Mouse (Mus musculus): ENCODE results near the gene Thap11.
A peak's percentile ranks its signal among the peaks of the same experiment; 100 is the strongest.
"Not testable (repeated sequence)": the region's sequence is repeated elsewhere in the genome, so short reads cannot be mapped to it uniquely, and the experiment has no call there.

Gene Thap11

GRCm38 (mm10) chr8:105812511-105812910 lies 42.4 kb upstream of the Thap11 start:
- H3K9me3 ChIP-seq (ENCODE audit: low read length): no peaks in the 10 kb centered on the region
- TF ChIP-seq NANOG (IDR thresholded peaks at IDR 0.05; ENCODE audit: borderline replicate concordance, low read length) (no peak), CTCF (conservative IDR thresholded peaks at IDR 0.05; ENCODE audit: low read length) (no peak), POU5F1 (IDR thresholded peaks at IDR 0.05; ENCODE audit: borderline replicate concordance, low read length) (no peak)
- H3K36me3 ChIP-seq (ENCODE audit: insufficient read depth, low read length): peaks cover 35% of the 10 kb centered on the region
- H3K27me3 ChIP-seq (ENCODE audit: insufficient read depth, low read length): no peaks in the 10 kb centered on the region
- peaks cover 5% of the 10 kb centered on the region; the same call in 1 of the 2 replicates for H3K4me1 ChIP-seq (replicated peaks; ENCODE audit: low read depth, low read length)
- H3K4me3 ChIP-seq (replicated peaks; ENCODE audit: low read length): no peak overlapping the region

DNA sequence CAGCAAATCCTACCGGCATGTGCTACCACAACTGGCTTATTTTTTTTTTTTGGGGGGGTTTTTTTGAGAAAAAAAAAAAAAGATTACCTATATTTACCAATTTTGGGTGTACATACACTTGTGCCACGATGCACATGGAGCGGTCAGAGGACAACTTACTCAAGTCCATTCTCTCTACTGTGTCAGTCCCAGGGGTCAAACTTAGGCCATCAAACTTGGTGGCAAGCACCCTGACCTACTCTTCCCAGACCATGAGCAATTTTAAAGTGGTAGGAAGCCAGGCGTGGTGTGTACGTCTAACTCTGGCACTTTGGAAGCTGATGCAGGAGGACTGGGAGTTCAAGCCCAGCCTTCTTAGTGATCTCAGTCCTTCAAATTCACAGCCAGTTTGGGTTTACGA lies 41.7 kb upstream of the Thap11 start:
- no peak overlapping the region for H3K4me3 ChIP-seq (replicated peaks; ENCODE audit: low read length)
- H3K9me3 ChIP-seq (ENCODE audit: low read length): no peaks in the 10 kb centered on the region
- peaks cover 5% of the 10 kb centered on the region; the same call in 1 of the 2 replicates for H3K4me1 ChIP-seq (replicated peaks; ENCODE audit: low read depth, low read length)
- no peaks in the 10 kb centered on the region for H3K27me3 ChIP-seq (ENCODE audit: insufficient read depth, low read length)
- no peak for TF ChIP-seq CTCF (conservative IDR thresholded peaks at IDR 0.05; ENCODE audit: low read length)
- TF ChIP-seq NANOG (IDR thresholded peaks at IDR 0.05; ENCODE audit: borderline replicate concordance, low read length): no peak
- no peak for TF ChIP-seq POU5F1 (IDR thresholded peaks at IDR 0.05; ENCODE audit: borderline replicate concordance, low read length)
- peaks cover 39% of the 10 kb centered on the region for H3K36me3 ChIP-seq (ENCODE audit: insufficient read depth, low read length)

DNA sequence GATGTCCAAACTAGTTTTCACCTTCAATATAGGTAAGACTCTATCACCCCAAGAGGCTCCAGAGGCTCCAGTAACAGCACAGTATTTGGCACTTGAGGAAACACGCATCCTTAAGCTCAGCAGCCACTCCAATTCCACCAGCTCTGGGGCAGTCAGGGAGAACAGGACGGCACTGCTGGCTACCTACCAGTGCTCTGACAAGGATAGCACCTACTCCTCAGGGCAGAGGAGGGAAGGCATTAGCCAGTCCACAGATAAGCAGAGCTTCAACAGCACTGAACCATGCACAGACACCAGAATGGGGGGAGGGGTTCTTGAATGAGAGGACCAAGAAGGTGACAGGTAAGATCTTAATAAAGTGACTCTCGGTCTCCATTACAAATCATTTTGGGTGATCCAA lies 35.3 kb upstream of the Thap11 start:
- peaks cover 9% of the 10 kb centered on the region for H3K4me1 ChIP-seq (replicated peaks; ENCODE audit: low read depth, low read length)
- no peaks in the 10 kb centered on the region for H3K9me3 ChIP-seq (ENCODE audit: low read length)
- H3K4me3 ChIP-seq (replicated peaks; ENCODE audit: low read length): no peak overlapping the region
- TF ChIP-seq CTCF (conservative IDR thresholded peaks at IDR 0.05; ENCODE audit: low read length) (no peak), NANOG (IDR thresholded peaks at IDR 0.05; ENCODE audit: borderline replicate concordance, low read length) (no peak), POU5F1 (IDR thresholded peaks at IDR 0.05; ENCODE audit: borderline replicate concordance, low read length) (no peak)
- peaks cover 59% of the 10 kb centered on the region for H3K36me3 ChIP-seq (ENCODE audit: insufficient read depth, low read length)
- H3K27me3 ChIP-seq (ENCODE audit: insufficient read depth, low read length): no peaks in the 10 kb centered on the region

- H3K9me3 ChIP-seq (ENCODE audit: low read length): no peaks in the 10 kb centered on the region
- peaks cover 21% of the 10 kb centered on the region for H3K4me1 ChIP-seq (replicated peaks; ENCODE audit: low read depth, low read length)
- peaks cover 65% of the 10 kb centered on the region for H3K36me3 ChIP-seq (ENCODE audit: insufficient read depth, low read length)
- TF ChIP-seq NANOG (IDR thresholded peaks at IDR 0.05; ENCODE audit: borderline replicate concordance, low read length): no peak
- TF ChIP-seq CTCF (conservative IDR thresholded peaks at IDR 0.05; ENCODE audit: low read length): no peak
- TF ChIP-seq POU5F1 (IDR thresholded peaks at IDR 0.05; ENCODE audit: borderline replicate concordance, low read length): no peak
- H3K4me3 ChIP-seq (replicated peaks; ENCODE audit: low read length): no peak overlapping the region
- H3K27me3 ChIP-seq (ENCODE audit: insufficient read depth, low read length): no peaks in the 10 kb centered on the region
These were observed 34.0 kb upstream of the Thap11 start for GRCm38 (mm10) chr8:105820925-105821324.

DNA sequence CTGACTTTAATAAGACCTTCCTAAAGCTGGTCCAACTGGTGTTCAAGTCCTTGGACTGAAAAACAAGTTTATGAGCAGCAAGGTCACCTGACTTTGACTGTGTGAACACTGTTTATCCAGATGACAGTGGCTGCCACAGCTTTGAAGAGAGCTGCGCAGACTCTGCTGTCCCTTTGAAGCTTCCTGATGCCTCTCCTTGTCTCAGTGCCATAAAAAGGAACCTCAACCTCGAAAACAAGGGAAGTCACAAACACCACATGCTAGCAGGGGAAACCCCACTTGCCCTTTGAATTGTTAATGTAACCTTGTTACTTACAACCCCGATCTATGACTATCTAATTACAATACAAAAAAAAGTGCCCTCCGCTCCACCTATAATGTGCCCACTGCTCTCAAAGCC lies 29.4 kb upstream of the Thap11 start:
- Histone ChIP-seq H3K36me3 (ENCODE audit: insufficient read depth, low read length) (peaks cover 46% of the 10 kb centered on the region), H3K27me3 (ENCODE audit: insufficient read depth, low read length) (no peaks in the 10 kb centered on the region), H3K4me1 (replicated peaks; ENCODE audit: low read depth, low read length) (peaks cover 29% of the 10 kb centered on the region), H3K9me3 (ENCODE audit: low read length) (no peaks in the 10 kb centered on the region), H3K4me3 (replicated peaks; ENCODE audit: low read length) (peak overlapping the region; percentile 99)
- TF ChIP-seq CTCF (conservative IDR thresholded peaks at IDR 0.05; ENCODE audit: low read length) (no peak), POU5F1 (IDR thresholded peaks at IDR 0.05; ENCODE audit: borderline replicate concordance, low read length) (no peak), NANOG (IDR thresholded peaks at IDR 0.05; ENCODE audit: borderline replicate concordance, low read length) (no peak)

DNA sequence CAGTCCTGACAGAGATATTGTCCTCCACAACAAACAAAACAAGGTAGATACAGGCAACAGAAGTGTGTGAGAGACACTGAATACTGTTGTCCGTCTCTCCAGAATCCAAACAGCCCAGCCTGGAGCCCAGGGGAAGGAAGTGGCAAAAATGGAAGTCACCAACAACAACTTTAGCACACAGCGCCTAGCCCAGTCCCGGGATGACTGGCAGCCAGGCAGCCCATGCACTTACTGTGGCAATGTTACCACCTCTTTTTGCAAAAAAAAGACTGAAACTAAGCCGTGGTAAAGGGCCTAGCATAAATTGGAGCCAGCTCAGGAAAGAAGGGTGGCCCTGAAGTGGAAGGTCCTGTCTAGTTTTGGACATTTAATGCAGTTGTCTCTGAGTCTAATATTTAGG lies 28.6 kb upstream of the Thap11 start:
- no peaks in the 10 kb centered on the region for H3K9me3 ChIP-seq (ENCODE audit: low read length)
- TF ChIP-seq NANOG (IDR thresholded peaks at IDR 0.05; ENCODE audit: borderline replicate concordance, low read length) (no peak), CTCF (conservative IDR thresholded peaks at IDR 0.05; ENCODE audit: low read length) (no peak), POU5F1 (IDR thresholded peaks at IDR 0.05; ENCODE audit: borderline replicate concordance, low read length) (no peak)
- peaks cover 37% of the 10 kb centered on the region for H3K36me3 ChIP-seq (ENCODE audit: insufficient read depth, low read length)
- peak overlapping the region; percentile 99 for H3K4me3 ChIP-seq (replicated peaks; ENCODE audit: low read length)
- H3K27me3 ChIP-seq (ENCODE audit: insufficient read depth, low read length): no peaks in the 10 kb centered on the region
- H3K4me1 ChIP-seq (replicated peaks; ENCODE audit: low read depth, low read length): peaks cover 29% of the 10 kb centered on the region

DNA sequence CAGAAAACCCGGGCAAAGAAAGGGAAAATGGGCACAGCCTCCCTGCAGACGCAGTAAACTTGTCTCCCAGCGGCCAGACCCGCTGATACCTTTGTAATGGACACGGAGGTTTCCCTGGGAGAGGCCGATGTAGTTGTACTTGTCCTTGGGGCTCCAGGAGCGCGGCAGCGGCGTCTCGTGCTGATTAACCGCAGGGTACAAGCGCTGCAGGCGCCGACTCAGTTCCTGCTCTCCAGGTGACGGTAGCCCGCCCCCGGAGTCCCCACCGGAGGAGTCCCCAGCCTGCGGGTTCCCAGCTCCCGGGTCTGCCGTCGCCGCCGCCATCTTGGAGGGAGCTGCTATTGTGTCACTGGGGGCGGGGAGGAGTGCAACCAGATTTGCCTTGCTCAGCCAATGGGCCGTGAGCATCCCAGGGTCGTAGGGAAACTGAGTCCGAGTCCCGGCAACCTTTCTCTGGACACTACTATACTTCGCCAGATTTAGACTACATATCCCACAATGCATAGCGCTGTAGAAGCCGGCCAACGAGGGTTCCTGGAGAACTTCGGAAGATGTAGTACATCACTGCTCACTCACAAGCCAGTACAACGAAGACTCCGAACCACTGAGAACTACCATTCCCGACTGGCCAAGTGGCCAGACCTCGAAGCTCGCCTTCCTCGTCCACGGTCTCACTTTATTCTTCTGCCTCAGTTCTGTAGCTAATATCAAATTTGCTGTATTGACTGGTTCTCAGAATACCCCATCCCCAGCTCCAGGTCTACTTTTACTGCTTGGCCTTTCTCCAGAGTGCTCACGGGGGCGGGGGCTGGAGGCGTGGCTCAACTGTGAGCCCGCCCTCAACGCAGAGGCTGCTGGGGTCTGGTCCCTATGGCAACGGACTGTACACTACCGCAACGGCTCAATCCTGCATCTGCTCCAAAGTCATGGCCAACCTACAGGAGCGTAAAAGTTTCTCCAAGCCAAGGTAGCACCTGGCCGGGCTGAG lies 27.8 kb upstream of the Thap11 start, which contains the start of the genes Ranbp10 and Tsnaxip1:
TSS of gene Ranbp10 (minus strand) at position 490 of the 988 bp plus-strand sequence.
TSS of gene Tsnaxip1 (plus strand) at position 871 of the 988 bp plus-strand sequence.
- H3K36me3 ChIP-seq (ENCODE audit: insufficient read depth, low read length): peaks cover 31% of the 10 kb centered on the region
- H3K4me3 ChIP-seq (replicated peaks; ENCODE audit: low read length): peak within 1 kb of the TSS; percentile 99
- no peaks in the 10 kb centered on the region for H3K9me3 ChIP-seq (ENCODE audit: low read length)
- TF ChIP-seq NANOG (IDR thresholded peaks at IDR 0.05; ENCODE audit: borderline replicate concordance, low read length): no peak
- no peak for TF ChIP-seq CTCF (conservative IDR thresholded peaks at IDR 0.05; ENCODE audit: low read length)
- TF ChIP-seq POU5F1 (IDR thresholded peaks at IDR 0.05; ENCODE audit: borderline replicate concordance, low read length): no peak
- peaks cover 27% of the 10 kb centered on the region for H3K4me1 ChIP-seq (replicated peaks; ENCODE audit: low read depth, low read length)
- H3K27me3 ChIP-seq (ENCODE audit: insufficient read depth, low read length): no peaks in the 10 kb centered on the region

- H3K27me3 ChIP-seq (ENCODE audit: insufficient read depth, low read length); H3K4me3 ChIP-seq (replicated peaks; ENCODE audit: low read length); H3K9me3 ChIP-seq (ENCODE audit: low read length); H3K36me3 ChIP-seq (ENCODE audit: insufficient read depth, low read length); H3K4me1 ChIP-seq (replicated peaks; ENCODE audit: low read depth, low read length): not testable (repeated sequence)
These were observed 21.2 kb upstream of the Thap11 start for GRCm38 (mm10) chr8:105833740-105834139.

Data from E14TG2a.4 (cell line).